Mouse (Mus musculus) retina, adult 2 months (tissue): ENCODE measurements around the gene Agap1.

Source experiments
- DNase-seq: peaks from one replicate; pipeline ENCODE4 v3.0.0-alpha.2; 2012; ENCODE audit warnings: low read depth, low spot score

Gene Agap1

DNA sequence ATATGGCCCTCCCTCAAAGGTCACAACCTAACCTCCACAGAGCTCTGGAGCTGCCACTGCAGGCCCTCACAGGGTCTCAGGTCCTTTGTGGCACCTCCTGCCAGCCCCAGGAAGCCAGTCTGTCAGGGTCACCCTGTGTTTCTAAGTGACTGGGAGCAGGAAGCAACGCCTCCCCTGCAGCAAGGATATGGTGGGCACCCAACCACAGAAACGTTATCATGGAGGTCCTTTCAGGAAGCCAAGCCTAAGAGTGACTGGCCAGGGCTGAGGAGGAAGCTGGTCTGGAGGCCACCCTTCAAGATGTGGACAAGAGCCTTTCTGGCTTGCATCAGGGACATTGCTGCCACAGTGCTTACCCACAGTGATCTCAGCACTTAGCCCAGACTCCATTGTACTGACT lies 444.4 kb downstream of the Agap1 start:
- DNase-seq: no peak

DNA sequence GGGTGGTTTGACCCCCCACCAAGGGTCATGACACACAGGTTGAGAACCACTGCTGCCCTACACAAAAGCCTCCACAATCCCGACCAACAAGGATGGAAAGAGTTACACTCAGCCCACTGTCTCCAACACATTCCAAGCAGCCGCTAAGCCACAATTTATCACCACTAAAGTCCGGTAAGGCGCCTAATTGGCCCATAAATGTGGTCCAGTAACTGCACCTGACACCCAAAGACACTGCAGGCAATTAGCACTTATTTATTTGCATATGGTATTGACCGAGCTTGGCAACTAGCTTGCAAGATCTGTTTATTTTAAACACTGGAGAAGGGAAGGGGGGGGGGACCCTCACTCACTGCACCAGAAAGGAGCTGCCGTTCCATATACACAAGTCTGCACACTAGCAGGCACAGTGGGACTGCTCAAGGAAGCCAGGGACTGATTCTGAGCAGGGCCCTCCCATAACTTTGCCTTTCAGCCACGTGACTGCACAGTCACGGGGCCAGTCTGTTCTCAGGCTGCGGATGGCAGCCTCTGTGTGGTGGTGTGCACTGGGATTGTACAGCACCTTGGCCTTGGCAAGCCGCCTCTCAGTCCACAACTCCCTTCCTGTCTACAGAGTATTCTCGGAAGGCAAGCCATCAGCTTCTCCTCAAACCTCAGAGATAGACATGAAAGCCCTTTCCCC lies 445.3 kb downstream of the Agap1 start:
- no peak for DNase-seq

DNA sequence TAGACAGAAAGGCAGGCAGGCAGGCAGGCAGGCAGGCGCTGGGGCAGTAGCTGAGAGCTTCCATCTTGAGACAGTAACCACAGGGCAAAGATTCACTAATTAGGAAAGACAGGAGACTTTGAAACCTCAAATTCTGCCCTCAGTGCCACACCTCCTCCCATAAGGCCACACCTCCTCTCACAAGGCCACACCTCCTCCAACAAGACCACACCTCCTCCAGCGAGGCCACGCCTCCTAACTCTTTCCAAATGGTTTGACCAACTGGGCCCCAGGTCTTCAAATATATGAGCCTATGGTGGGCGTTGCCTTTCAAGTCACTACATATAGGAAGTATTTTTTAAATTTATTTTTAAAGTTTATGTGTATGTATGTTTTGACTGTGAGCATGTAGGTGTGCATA lies 446.8 kb downstream of the Agap1 start:
- no peak for DNase-seq

DNA sequence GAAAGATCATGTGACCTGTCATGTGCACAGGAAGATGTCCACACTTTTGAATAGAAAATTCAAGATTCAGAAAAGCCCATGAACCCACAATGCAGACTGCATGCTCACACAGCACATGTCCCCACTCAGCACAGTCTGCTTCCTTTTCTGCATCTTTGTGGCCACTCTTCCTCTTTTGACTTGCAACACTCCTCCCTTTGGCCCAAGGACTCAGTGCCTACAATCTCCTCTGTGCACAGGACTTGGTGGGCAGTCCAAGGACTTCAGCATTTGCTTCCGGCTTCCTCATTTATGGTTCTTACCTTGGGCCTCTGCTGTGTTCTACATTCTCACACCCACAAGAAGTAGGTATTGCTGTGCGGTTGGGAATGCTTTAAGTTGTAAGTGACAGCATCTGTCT lies 447.6 kb downstream of the Agap1 start:
- no peak for DNase-seq

DNA sequence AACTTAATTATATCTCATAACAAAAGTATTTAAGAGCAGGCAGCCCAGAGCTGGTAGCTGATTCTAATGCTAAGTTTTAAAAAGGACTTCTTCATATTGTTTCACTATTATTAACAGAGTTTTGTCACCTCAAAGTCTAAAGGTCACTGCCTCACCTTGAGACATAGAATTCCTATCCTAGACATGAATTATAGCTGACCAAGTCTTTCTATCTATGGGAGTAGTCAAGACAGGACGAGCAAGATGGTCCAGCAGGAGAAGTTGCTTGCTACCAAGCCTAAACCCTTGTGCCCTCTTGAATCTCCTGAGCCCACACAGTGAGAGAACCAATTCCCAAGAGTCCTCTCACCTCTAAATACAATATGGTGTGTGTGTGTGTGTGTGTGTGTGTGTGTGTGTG lies 448.0 kb downstream of the Agap1 start:
- DNase-seq: no peak

DNA sequence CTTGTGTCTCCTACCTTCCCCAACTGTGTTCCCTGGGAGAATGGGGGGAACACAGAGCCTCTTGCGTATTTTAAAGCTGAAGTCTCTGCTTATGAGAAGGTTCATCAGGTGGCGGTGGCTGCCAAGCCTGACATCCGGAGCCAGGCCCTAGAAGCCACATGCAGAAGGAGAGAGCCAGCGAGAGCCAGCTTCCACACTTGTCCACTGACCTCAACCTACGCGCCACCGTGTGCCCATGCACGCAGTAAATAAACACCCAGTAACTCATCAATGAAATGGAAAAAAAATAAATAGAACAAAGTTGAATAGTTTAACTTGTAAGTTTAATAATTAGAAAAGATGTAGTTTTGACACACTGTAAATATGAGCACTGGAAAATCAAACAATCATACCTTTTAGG lies 455.2 kb downstream of the Agap1 start:
- no peak for DNase-seq

DNA sequence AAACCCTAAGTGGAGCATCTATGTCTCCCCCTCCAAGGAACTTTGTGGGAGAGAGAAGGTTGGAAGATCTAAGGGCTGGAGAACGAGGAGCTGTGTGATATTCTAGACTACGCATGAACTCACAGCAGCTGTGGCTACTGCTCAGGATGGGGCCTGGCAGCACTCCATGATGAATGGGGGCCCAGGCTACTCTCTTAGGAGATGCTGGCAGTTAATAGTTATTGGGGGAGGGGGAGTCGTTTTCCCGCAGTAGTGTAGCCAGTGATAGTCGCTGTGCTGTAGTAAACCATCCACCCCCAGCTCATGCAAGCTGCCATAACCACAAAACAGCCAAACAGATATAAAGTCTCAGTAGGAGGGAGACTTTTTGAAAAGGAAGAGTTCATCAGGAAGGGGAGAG lies 457.8 kb downstream of the Agap1 start:
- DNase-seq: no peak

DNA sequence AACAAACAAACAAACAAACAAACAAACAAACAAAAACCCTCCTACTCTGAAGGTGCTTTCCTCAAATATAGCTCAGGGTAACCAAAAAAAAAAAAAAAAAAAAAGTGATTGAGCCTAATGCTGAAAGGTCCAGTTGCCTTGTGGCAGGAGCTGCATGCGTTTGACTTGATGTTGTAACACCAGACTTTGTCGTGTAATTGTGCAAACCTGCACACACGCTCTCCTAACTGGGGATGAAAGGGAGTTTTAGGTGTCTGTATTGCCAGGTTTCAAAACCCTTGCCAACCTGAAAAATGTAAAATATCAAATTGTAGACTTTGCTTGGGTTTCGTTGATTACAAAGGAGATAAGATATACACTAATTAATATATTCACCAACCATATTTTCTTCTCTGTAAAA lies 459.0 kb downstream of the Agap1 start:
- no peak for DNase-seq

DNA sequence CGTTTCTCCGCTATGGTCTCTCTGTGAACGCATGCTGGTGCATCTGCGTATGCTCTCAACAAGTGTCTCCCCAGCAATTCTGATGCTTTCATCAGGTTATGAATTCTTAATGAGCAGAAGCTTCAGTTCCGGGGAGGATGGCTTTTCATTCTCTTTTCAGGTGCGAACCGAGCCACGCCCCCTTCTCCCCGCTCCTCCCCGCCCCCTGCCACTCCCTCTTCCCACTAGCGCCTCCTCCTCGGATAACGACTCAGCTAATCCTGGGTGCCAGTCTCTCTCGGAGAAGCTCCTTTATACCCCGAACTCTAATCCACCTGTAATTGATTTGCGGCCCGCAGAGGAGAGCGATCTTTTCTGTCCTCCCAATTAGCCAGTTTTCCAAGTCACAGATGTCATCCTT lies 463.5 kb downstream of the Agap1 start:
- DNase-seq: peak; percentile 36

DNA sequence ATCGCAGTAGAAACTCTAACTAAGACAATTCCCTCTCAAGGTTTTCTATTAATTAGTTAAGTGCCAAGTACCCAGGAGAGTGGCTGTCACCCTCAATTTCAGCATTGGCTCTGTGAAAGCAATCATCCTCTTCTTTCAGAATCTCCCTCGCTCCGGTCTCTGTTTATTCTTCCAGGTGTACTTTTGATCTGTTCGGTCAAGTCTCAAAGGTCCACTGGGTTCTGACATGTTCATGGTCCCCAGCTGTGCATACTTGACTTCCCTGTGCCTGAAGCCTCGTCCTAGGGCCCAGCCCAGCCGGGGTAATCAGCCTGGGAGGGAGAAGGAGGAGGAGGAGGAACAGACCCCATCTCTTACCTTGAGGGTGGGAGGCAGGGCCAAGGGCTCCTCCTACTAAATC lies 464.6 kb downstream of the Agap1 start:
- DNase-seq: no peak

DNA sequence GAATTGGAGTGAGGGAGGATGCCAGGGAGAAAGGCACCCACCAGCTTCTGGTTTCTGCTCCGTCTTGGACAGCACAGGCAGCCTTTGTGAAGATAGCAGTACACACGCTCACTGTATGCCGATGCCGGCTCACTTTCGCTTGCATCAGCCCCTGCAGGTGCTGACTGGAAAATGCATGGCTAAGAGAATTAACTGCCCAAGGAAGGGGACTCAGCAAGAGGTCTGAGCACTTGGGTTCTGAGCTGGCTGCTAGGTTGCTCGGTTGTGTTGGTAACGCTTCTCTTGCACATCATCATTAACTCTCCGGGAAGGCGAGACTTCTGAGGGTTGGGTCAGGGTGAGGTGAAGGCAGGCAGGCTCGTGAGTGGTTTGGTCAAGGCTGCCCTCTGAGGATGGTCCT lies 467.2 kb downstream of the Agap1 start:
- no peak for DNase-seq

DNA sequence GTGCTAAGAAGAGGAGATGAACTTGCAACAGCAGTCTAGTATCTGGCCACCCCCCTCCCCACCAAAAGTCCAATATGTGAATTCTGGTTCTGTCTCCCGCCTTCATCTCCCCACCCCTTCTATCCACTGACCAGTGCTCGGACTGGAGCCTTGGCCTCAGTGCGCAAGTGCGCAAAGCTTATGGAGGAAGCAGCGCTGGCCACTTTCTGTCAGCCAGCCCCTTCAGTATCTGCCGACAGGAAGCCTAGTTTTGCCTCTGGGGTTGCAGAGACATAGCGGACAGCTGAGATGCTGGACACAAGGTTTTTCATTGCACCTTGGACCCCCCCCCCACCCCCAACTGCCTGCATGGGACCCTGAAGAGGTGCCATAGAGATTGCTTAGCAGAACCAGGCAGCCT lies 467.7 kb downstream of the Agap1 start:
- no peak for DNase-seq

DNA sequence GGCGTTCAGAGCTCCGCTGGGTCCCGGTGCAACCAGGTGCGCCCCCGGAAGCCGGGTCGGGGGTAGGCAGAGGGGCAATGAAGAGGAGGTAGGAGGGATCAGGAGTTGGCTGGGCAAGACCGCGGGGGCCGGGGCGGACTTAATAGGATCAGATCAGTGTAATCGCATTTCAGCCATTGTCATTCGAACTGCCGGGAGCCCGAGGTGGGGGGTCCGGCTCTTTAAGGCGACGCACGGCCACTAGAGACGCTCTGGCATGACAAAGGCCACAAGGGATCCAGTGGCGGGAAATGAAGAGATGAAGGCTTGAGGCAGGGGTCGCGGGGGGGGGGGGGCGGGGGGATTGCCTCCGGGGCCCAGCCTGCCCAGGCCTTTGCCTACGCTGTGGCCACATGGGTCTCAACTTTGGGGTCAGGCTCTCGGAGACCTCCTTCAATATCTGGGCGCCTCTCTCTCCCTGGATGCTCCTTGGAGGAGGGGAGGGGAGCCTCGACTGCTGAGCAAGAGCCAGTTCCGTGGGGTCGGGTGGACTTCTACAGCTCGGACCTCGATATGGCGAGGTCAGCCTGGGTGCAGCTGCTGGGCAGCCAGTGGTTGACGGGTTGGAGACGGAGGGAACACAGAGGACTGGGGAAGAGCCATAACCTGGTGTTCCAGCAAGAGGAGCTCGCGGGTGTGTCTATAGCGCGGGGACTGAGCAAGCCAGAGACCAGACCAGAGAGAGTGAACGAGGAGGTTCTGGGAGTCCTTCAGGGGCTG lies 468.5 kb downstream of the Agap1 start:
- peak; percentile 61 for DNase-seq

DNA sequence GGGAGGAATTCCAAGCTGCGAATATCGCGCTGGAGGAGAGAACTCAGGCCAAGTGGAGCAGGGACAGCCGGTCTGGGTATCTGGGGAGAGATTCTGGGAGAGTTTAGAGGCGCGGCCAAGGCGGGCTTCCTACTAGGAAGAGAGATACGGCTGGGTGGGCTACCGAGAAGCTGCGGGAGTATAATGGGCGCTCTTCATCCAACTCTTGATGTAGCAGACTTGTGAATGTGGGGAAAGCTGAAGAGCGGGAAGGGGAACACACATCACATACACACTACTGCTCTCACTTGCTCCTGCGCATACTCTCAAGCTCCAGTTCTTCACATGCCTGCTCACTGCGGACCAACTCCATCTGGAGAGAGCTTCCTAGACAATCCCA lies 469.0 kb downstream of the Agap1 start:
- DNase-seq: no peak

DNA sequence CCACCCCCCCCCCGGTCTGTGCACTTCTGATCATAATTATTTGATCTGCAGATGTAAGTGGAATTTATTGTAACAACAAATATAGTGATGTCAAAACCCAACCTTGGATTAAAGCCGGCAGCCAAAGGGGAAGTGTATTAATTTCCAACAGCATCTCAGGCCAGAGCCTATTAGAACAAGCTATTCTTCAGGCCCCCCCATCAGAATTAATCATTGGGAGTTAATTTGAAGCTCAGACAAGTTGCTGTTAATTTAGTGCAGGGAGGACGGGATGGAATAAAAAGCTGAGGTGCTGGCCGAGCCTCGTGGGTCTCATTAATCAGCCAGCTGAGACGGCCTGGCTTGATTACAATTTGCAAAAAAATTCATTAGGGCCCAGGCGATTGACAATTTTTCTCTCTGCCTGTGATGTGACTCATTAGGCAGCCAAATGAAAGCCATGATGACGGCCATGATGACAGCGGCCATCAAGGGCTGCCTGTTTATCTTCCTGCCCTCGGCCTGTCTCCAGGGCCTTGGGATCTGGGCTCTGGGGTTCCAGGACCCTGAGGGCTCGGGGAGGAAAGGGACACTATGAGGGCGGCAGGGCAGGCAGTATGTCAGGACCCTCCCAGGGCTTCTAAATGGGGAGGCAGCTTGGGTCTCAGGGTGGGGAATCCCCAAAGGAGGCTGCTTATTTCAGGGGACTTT lies 471.0 kb downstream of the Agap1 start:
- no peak for DNase-seq

DNA sequence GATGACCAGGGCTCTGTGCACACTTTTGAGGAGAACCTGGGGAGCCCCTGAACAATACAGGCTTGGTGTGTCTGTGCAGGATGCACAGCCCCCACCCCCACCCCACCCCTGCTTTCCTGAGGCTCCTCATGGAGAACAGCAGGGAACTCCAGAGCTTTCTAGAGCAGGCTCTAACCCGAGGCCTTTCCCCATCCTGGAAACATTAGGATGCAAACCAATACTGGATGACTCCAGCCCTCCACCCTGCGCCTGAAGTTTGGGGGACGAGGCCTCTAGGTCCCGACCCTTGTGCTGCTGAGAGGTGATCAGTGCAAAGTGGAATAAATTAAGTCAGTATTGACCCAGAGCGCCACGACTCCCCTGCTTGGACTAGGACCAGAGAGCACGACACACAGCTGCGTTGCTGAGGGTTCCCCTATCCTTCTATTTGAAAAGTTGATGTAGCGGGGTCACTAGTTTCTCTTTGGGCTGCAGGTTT lies 472.0 kb downstream of the Agap1 start:
- DNase-seq: no peak

DNA sequence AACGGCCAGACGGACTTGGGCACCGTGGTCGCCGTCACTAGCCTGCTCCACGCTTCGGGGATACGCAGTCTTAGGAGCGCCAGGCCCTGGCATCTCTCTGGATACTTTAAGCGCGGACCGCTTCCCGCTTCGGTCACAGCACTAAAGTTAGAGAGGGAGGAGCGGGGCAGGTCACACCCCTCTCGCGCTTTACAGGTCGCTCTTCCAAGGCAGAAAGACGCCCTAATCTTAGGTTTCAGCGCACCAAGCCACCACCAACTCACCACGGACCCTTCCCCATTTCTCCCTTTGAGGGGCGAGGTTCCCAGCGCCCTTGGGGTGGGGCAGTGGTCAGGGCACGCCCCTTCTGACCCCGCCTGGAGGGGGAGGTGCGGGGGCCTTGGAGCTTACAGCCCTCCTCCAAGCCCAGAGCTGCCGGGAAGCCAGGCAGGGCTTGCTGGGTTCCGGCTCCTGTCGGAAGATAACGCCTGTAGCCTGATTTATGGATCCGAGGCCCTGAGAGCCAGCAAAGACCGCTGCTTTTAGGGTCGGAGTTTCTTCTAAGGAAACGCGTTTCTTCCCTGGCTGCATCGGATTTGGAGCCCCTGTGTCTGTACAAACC lies 472.6 kb downstream of the Agap1 start:
- DNase-seq: no peak

DNA sequence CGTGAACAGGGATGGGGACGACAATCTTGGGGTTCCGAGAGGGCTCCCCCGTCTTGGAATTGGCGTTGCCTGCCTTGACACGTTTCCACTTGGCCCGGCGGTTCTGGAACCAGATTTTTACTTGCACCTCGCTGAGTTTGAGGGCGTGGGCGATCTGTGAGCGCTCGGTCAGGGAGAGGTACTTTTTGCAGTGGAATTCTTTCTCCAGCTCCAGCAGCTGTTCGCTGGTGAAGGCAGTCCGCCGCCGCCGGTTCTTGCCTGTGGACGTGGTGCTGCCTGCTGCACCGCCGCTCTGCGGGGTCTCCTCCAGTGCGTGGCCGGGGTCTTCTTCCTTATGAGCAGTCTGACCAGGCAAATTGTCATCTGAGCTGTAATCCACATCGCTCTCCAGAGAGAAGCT lies 474.1 kb downstream of the Agap1 start:
- no peak for DNase-seq

DNA sequence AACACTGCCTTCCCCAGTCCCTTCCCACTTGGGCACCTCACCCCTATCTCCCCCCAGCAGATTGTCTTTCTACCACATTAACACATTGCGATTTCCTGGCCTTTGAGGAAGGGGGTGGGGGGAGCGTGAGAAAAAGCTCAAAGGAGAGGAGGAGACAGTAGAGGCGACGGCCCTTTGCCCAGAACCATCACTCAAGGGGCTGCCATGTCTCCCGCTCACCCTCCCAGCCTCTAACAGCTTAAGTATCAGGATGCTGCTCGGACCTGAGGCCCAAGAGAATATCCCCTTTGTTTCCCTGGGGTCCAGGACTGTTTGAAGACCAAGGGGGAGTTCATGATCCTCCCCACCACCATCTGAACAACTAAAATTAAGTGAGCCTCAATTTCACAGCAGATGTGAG lies 474.6 kb downstream of the Agap1 start:
- DNase-seq: no peak

DNA sequence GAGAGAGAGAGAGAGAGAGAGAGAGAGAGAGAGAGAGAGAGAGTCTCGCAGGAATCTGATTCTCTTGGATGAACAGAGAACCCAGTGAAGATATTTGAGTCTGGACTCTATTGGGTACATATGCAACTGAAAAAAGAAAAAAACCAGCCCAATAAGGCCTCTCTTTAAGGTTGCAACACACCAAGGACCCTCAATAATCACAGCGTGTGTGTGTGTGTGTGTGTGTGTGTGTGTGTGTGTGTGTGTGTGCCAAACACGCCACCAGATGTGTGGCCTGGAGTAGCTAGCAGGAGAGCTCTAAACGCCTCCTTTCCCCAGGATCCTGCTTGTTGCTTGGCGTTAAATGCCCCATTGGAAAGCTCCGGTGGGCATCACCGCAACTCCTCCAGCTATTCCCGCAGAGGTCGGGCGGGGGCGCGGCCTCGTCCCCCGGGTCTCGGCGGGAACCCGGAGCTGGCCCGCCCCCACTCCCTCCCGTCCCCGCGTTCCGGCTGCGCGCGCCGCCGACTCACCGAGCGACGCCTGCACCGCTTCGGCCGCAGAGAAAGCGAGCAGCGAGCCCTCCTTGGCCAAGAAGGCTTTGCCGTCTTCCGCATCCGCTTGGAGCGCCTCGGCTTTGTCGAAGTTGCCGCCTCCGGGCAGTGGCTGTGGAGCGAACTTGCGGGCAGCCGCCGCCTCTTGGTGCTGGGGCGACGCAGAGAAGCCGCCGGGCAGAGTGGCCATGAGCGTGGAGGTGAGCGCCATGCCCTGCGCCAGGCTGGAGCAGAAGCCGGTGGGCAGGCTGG lies 475.3 kb downstream of the Agap1 start:
- DNase-seq: no peak

DNA sequence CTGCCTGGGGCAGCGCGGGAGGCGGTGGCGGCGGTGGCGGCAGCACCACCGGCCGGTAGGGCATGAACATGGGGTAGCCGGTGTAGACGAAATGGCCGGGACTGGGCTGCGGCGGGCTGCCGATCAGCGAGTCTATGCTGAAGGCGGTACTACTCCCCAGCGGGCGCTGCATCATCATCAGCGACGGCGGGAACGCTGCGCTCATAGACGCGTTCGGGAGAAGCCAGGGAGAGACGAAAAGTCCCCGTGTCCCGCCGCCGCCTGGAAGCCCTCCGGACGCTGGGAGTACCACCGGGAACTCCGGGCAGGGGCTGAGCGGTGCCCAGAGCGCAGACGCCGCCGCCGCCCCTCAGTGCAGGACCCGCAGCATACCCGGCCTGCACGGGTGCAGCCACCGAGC lies 475.9 kb downstream of the Agap1 start:
- DNase-seq: no peak

DNA sequence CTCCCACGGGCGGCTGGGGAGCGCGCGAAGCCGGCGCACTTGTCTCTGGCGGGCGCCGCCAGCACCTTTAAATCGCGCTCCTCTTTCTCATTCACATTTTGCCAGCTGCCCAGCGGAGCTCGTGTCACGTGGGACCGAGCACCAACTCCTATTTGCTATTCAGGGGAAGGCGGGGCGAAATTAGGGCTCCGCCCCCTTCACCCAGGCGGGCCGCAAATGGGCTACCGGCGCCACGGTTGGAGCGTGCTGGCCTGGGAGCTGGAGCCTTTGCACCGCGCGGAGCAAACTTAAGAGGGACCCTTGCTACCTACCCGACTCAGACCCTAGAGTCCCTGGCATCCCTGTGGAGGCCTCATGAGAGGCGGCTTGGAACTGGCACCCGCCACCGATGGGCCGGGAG lies 476.5 kb downstream of the Agap1 start, which contains the start of gene Gbx2:
Gene Gbx2, minus strand, starts transcription at position 60 of the 400 bp plus-strand sequence.
- DNase-seq: no peak
